Mouse (Mus musculus) c-Kit-negative CD71-positive TER-119-positive erythroid progenitor cells, embryonic 14.5 days (primary cell): ENCODE data around the gene Hnrnpa3.
"Not testable (repeated sequence)": the region's sequence is repeated elsewhere in the genome, so short reads cannot be mapped to it uniquely, and the experiment has no call there.

Experiments
- DNase-seq: peaks from one replicate; pipeline ENCODE4 v3.0.0-alpha.2; 2013; ENCODE audit warnings: low read depth, low spot score

Hnrnpa3 gene

GRCm38 (mm10) chr2:75637055-75637304 lies 22.1 kb upstream of the Hnrnpa3 start:
- DNase-seq: not testable (repeated sequence)

- DNase-seq: no peak
Measured at GRCm38 (mm10) chr2:75637361-75637760, 21.7 kb upstream of the Hnrnpa3 start.

DNA sequence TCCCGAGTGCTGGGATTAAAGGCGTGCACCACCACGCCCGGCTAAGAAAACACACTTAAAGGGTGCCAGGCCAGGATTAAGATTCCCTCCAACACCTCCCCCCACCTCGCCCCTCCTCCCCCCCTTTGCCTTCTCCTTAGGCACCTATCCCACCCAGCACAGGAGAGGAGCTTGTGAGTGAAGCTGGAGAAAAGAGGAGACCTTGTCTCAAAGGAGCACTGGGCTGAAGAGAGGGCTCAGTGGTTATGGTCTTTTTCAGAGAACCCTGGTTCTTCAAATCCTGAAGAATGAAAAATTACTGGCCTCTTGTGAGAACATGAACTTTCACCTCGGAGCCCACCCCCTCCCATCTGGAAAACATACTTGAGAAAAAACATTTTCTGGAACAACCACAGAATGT lies 21.2 kb upstream of the Hnrnpa3 start:
- not testable (repeated sequence) for DNase-seq

DNA sequence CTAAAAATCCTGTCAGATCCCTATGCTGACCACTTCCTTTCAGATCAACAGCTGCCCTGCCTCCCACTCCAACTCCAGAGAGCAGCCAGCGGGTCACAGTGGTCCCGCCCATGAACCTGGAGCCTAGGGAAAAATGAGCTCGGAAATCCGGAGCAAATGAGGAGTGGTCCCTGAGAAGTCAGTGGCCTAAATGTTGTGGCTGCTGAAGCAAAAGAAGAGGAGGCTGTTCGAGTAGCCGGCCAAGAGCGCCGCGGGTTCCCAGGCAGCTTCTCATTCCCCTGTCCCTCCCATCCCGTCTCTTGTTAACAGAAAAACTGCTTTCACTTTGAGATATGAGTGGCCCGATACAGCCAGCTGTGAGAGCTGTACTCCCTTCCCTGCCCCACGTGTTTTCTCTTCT lies 19.5 kb upstream of the Hnrnpa3 start:
- not testable (repeated sequence) for DNase-seq

GRCm38 (mm10) chr2:75642312-75642711 lies 16.7 kb upstream of the Hnrnpa3 start:
- not testable (repeated sequence) for DNase-seq

GRCm38 (mm10) chr2:75642795-75643550 lies 16.1 kb upstream of the Hnrnpa3 start:
- DNase-seq: no peak

- no peak for DNase-seq
Measured at GRCm38 (mm10) chr2:75643950-75644349, 15.1 kb upstream of the Hnrnpa3 start.

- DNase-seq: no peak
Measured at GRCm38 (mm10) chr2:75645251-75645650, 13.8 kb upstream of the Hnrnpa3 start.

DNA sequence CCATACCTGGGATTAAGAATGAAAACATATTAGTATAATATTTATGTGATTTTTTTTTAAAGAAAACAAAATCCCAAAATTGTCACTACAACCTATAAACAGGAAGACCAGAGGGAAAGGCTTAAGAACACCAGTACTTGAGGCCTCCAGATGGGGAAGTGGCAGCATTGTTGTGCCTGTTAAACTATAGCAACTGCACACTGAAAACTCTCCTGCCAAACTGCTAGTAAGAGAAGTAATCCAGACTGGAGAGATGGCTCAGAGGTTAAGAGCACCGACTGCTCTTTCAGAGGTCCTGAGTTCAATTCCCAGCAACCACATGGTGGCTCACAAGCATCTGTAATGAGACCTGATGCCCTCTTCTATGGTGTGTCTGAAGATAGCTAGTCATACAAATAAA lies 8.6 kb upstream of the Hnrnpa3 start:
- DNase-seq: no peak

GRCm38 (mm10) chr2:75653150-75653549 lies 5.9 kb upstream of the Hnrnpa3 start:
- no peak for DNase-seq

DNA sequence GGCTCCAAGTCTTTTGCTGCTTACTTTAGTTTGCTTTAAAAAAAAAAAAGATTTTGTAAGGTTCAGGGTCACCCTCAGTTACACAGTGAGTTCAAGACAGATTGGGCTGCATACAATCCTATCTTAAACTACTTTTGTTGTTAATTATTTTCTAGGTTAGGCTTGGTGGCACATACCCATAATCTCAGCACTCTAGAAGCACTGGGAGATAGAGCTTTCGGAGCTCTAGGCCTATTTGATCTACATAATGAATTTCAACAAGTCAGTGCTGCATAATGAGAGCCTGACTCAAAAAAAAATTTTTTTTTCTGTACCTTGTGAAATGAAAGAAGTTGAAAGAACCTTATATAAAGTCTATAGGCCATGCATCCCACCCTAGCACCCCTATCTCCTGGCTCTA lies 4.4 kb upstream of the Hnrnpa3 start:
- no peak for DNase-seq

DNA sequence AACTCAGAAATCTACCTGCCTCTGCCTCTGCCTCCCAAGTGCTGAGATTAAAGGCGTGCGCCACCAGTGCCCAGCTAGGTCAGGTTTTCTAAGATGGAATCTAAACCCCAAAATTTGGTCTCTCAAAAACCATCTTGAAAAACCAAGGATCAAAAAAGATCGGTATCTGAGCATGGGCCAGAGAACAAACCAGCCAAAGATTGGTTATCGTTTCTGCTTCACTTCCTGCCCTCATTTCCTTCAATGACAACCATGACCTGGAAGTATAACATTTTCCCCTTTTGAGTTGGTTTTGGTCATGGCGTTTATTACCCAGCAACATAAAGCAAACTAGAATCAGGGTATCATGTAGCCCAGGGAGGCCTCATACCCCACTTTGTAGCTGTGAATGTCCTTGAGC lies 2.1 kb upstream of the Hnrnpa3 start:
- no peak for DNase-seq

DNA sequence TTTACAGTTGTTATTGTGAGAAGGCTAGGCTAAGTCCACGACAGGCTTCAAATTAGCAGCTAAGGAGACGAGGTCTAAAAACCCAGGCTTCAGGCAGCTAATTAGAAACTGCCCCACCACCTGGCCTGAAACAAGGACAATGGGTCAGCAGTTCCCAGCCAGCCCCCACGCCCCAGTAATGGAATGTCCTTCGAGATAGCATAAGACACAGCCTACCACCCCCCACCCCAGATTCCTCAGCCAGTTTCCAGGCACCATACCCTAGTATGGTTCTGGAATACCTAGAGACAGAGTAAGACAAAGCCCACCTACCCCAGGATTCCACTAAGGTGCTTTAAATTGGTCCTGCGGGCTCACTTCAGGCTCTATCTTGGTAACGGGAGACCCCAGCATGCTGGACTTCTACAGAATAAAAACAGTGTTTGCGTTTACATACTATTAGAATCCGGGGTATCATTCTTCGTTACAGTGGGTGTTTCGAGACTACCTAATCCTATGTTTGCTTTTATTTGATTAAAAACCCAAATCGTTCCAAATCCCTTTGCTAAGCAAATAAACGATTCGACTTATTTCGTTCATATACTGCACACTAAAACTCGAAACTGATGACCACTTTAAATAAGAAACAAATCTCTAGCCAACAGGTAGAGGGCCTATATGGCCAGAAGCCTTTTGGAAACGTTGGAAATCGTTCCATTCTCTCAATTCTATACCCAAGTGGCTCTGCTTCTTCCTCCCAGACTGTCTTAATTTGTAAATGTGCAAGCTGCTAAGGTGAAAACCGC lies 962 bp upstream of the Hnrnpa3 start:
- DNase-seq: no peak

DNA sequence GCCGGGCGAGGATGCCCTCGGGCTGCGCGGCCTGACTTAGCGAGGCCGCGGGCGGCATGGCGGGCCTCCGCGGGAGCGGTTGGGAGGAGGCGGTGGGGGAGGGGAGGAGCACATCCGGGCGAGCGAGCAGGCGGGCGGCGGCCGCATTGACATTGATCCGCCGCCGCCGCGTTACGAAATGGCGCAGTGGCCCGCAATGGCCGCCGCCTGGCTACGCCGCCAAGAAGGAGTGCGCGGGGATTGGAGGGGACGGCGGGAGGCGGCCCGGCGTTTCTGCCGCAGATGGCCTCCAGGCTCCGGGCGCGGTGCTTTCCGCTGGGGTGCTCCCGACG lies 534 bp downstream of the Hnrnpa3 start:
- peak; percentile 75 for DNase-seq

DNA sequence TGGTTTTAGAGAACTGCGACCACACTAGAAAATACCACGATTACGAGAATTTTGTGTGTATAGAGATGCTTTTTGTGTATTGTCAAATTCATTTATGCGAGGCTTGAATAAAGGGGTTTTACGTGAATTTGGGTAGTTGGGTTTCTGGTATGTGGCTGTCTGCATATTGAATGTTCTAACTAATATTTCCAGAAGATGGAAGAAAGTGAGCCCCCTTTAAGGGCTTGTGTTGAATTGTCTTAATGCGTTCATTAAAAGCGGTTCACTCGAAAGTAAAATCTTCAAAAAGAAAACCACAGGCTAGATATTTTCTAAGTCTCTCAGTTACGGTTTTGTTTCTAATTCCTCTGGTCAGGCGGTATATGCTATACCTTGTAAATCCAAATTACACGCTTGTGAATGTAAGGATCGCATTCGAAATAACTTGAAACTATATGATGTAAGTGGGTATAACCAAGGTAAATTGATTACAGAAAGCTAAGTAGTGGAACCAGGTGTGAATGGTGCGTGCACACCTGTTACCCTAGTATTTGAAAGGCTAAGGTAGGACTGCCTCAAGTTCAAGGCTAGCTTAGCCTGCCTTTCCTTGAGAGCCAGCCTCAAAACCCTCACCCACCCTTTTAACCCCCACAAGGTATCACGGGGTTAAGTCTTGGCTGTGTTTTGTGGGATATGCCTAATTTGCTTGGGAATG lies 1.3 kb downstream of the Hnrnpa3 start:
- DNase-seq: no peak

GRCm38 (mm10) chr2:75661106-75661505 lies 2.0 kb downstream of the Hnrnpa3 start:
- DNase-seq: no peak

DNA sequence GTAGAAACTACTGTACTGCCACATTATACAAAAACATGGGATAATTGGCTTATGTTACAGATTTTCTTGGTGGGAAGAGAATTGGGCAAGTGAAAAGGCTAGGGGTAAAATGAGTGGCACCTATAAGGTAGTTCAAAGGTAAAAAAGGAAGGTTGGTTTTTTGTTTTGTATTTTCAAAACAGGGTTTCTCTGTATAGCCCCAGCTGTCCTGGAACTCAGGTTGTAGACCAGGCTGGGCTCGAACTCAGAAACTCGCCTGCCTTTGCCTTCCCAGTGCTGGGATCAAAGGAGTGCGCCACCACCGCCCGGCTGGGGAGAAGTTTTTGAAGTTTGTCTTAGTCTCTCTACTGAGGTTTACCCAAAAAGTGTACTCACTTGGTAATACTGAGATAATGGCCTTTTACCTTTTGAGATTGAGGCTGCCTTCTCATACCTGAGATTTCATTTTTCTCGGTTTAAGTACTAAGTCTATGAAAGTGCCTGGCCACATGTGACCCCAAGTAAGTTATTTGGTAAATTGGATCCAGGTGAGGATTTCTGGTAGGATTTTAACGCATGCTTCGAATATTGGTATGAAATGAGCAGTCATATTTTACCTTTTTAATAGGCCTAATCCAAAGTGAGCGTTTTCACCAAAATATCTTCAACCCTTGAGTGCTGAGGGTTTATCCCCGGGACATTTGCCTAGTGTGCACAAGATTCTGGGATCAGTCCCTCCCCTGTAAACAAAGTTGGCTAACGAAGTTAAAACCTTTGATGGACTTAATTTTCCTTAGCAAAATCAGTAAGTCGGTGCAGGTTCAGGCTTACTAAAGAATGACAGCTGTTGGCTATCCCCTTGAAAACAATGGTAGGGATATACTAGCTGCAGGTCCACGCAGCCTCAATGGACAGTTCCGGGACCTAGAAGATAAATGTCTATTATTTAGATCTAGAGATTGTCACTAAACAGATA lies 10.7 kb downstream of the Hnrnpa3 start:
- DNase-seq: no peak

DNA sequence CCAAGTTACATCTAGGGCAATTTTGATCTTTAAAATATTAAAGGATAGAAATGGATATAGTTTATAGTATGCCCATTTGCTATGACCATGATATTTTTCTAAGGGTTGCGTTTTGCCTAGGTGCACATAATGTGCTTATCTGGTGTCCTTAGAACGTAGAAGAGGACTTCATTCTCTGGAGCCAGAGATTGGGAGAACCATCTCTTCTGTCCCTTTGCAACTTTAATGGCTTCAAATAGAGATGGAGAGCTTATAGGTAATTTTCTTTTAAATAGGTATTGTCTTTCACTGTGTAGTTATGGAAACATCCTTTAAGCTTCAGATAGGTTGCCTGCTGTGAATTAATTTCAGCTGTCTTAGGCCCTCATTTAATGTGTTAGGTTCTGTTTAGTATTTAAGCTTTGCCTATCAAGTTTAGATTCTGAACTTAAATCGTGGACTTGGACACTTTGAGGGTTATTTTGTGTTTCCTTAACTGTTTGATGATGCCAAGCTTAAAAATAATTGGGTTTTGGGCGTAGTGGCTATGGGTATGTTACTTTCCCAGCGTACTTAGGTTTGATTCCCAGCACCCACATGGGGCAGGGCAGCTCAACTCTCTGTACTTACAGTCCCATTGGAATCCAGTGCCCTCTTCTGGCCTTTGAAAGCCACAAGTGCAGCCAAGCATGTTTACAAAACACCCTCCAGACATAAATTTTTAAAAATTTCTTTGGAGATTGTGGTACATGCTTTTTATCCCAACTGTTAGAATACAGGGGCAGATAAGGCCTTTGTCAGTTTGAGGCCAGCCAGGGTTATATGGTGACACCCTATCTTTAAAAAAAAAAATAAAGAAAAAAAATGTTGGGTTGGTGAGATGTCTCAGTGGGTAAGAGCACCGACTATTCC lies 11.6 kb downstream of the Hnrnpa3 start:
- DNase-seq: no peak

DNA sequence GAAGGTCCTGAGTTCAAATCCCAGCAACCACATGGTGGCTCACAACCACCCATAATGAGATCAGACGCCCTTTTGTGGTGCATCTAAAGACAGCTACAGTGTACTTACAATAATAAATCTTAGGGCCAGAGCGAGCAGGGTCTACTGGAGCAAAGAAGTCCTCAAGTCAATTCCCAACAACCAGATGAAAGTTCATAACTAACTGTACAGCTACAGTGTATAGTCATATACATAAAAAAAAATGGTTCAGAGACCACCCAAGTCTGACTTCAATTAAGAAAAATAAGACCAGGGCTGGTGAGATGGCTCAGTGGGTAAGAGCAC lies 12.2 kb downstream of the Hnrnpa3 start:
- DNase-seq: no peak

DNA sequence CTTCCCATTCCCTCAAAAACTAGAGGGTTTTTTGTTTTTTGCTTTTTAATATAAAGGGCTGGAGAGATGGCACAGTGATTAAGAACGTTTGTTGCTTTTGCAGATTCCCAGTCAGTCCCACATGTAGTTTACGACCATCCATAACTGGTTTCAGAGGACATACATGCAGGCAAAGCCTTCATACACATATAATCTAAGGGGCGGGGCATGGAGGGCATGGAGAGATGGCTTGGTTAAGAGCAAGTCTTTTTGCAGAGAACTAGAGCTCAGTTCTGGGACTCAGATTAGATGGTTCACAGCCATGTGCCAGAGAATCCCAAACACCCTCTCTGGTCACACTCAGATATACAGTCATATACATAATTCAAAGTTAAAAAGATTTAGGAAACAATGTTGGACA lies 13.5 kb downstream of the Hnrnpa3 start:
- DNase-seq: no peak

- no peak for DNase-seq
Measured at GRCm38 (mm10) chr2:75676567-75676966, 17.5 kb downstream of the Hnrnpa3 start.
